Mouse (Mus musculus) neural tube, embryonic 12.5 days (tissue): ENCODE results near the gene Tsc2. TPM values are rescaled to one million over a fixed set of nuclear protein-coding genes. Genes with fewer than 3 reads are reported as not detected.

Experiments
- ATAC-seq: fragments of 200-750 bp; cut with Nextera tagmentation; 2 replicates; pipeline ENCODE4 v1.8.0; 2017; ENCODE audit warnings: low read depth, mild to moderate bottlenecking, moderate TSS enrichment, moderate library complexity; ENCODE audit not compliant: low FRiP score
- H3K27ac ChIP-seq: fragments of 300-500 bp; sonication (generic); 2 replicates; pipeline ENCODE4 v1.5.1; 2016
- H3K27me3 ChIP-seq: fragments of 300-500 bp; sonication (generic); replicated peaks from 2 replicates; pipeline ENCODE4 v1.6.1; 2016; ENCODE audit warnings: mild to moderate bottlenecking
- H3K36me3 ChIP-seq: fragments of 300-500 bp; sonication (generic); 2 replicates; pipeline ENCODE4 v1.6.1; 2016; ENCODE audit warnings: mild to moderate bottlenecking
- H3K4me1 ChIP-seq: fragments of 300-500 bp; sonication (generic); 2 replicates; pipeline ENCODE4 v1.6.1; 2016
- H3K4me2 ChIP-seq: fragments of 300-500 bp; sonication (generic); replicated peaks from 2 replicates; pipeline ENCODE4 v1.6.1; 2016; ENCODE audit warnings: mild to moderate bottlenecking
- H3K4me3 ChIP-seq: fragments of 300-500 bp; sonication (generic); 2 replicates; pipeline ENCODE4 v1.5.1; 2016
- H3K9ac ChIP-seq: fragments of 300-500 bp; sonication (generic); 2 replicates; pipeline ENCODE4 v1.6.1; 2016; ENCODE audit warnings: mild to moderate bottlenecking
- H3K9me3 ChIP-seq: fragments of 300-500 bp; sonication (generic); 2 replicates; pipeline ENCODE4 v1.6.1; 2016; ENCODE audit warnings: mild to moderate bottlenecking
- WGBS: fragments of 180-500 bp; shearing (Covaris S2); methylation state at CpG from one replicate; pipeline ENCODE4 v1.1.7; 2016; 5-methylcytosine and 5-hydroxymethylcytosine counted together
- polyA plus RNA-seq: library from polyadenylated mRNA; unstranded; fragments of >200 nt; fragmentation: Nextera tagmentation; extraction: Ambion mirVana; gene quantifications from 2 replicates; pipeline ENCODE4 v1.2.1, GENCODE M21; 2016

Tsc2 gene
- polyA plus RNA-seq, 1 experiment from 2014 or later: 66.5 TPM

DNA sequence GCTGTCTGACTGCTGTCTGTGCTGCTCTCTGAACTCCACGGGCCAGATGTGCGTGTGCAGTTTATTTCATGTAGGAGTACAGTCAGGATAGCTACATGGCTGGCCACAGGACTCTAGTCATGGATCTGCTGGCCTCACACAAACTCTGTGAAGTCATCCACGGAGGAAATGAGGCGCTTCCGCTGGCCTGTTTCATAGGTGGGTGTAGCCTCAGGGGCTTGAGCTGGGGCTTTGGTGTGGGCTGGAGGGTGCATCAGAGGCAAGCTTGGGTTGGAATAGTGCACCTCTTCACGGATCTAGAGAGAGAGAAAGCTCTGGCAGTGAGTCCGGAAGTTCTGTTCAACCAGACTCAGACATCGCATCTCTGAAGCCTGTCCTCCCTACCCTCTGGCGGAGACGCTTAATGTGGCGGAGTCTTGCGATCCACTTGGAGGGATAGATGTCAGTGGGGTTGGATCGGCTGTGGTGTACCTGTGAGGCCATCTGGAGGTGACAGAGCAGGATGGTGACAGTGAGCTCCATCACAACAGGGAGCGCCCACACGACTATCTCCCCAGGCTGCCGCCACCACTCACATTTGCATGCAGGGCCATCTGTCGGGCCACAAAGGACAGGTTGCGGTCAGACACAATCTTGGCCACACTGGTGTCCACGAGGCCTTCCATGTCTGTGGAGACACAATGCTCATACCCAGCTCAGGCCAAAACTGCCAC lies 35.8 kb downstream of the Tsc2 start:
- peaks cover 99% of the 10 kb centered on the region for H3K36me3 ChIP-seq
- ATAC-seq: no peak
- no peaks in the 10 kb centered on the region for H3K9me3 ChIP-seq
- 0 out of 2 replicates have a peak overlapping the region, but pooled peaks have one; percentile 7 for H3K9ac ChIP-seq
- WGBS: 93% methylated on average over 19 of the region's 19 CpGs
- H3K4me1 ChIP-seq: no peaks in the 10 kb centered on the region
- H3K4me2 ChIP-seq: no peak overlapping the region
- H3K4me3 ChIP-seq: no peak overlapping the region
- no peak overlapping the region for H3K27ac ChIP-seq
- no peaks in the 10 kb centered on the region for H3K27me3 ChIP-seq

DNA sequence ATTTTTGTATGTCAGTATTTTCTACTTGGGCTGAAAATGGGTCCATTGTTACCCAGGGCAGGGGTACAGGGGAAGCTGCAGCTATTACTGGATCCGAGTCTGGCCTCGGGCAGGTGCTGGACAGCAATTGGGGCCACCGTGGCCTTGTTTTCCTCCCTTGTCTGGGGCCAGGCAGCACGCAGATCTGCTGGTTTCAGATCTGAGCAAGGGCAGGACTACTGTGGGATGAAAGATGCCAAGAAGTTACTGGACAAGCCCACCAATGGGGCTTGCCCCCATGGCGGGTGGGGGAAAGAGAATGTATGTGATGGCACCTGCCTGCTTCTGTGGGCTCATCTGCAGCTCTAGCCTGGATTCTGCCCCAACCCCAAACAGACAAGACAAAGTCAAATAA lies 36.4 kb downstream of the Tsc2 start:
- WGBS: 84% methylated on average over 5 of the region's 5 CpGs
- Histone ChIP-seq H3K9ac (no peak overlapping the region), H3K36me3 (peaks cover 99% of the 10 kb centered on the region), H3K4me1 (no peaks in the 10 kb centered on the region), H3K4me3 (no peak overlapping the region), H3K27me3 (no peaks in the 10 kb centered on the region), H3K4me2 (no peak overlapping the region), H3K27ac (no peak overlapping the region), H3K9me3 (no peaks in the 10 kb centered on the region)
- ATAC-seq: no peak

DNA sequence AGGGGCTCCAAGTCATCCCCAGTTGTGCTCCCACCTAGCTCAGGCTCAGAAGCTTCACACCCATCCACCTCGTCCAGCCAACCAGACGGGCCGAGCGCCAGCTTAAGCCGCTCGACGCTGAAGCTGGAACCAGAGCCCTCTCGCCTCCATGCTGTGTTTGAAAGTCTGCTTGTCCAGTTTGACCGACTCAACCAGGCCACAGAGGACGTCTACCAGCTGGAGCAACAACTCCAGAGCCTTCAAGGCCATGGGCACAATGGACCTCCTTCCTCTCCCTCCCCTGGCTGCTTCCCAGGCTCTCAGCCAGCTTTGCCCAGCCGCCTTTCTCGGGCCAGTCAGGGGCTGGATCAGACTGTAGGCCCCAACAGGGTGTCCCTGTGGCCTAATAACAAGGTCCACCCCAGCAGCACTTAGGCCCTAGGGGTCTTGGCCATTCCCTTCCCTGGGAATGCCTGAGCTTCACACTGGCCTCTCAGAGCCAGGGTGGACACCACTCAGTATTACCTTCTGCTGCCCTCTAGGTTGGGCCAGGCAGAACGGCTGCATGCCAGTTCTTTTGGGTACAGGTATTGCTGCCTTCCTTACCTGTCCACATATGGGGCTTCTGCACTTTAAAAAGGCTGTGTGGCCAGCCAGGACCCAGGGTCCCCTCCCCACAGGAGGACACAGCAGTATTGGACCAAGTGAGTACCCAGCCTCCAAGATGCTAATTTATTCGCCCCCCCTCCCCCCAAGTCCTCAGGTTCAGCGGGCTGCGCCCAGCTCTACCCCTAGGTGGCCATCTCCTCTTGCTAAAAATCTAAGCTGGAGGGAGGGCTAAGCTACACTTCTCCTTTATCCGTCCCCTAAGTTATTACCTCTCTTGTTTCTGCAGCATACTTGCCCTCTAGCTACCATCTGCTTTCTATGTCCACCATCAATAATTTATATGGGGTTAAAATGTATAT lies 37.0 kb downstream of the Tsc2 start:
- Histone ChIP-seq H3K27ac (no peak overlapping the region), H3K4me2 (no peak overlapping the region), H3K27me3 (no peaks in the 10 kb centered on the region), H3K4me3 (no peak overlapping the region), H3K4me1 (no peaks in the 10 kb centered on the region), H3K9ac (no peak overlapping the region), H3K36me3 (peaks cover 99% of the 10 kb centered on the region), H3K9me3 (no peaks in the 10 kb centered on the region)
- ATAC-seq: no peak
- 80% methylated on average over 17 of the region's 17 CpGs for WGBS

DNA sequence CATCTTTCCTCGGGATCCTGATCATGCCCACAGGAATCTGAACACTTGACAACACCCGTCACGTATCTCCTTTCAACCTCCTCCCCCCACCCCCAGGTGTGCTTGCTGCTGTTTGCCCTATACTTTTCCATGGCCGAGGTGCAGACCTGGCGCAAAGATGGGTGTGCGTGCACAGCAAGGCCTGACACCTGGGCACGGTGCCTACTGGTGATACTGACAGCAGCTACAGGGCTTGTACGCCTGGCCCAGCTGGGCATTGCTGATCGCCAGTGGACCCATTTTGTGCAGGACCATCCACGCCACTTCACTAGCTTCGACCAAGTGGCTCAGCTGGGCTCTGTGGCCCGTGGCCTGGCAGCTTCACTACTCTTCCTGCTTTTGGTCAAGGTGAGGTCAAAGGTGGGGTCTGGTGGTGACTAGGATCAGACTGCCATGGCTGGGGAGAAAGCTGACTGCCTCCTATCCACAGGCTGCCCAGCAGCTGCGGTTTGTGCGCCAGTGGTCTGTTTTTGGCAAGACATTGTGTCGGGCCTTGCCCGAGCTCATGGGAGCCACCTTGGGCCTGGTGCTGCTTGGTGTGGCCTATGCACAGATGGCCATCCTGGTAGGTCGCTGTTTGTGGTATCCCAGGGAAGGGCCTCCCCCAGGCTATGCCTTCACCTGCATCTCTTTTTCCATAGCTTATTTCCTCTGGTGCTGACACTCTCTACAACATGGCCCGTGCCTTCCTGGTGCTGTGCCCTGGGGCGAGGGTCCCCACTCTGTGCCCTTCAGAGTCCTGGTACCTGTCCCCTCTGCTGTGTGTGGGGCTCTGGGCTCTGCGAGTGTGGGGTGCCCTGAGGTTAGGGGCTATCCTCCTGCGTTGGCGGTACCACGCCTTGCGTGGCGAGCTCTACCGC lies 38.2 kb downstream of the Tsc2 start:
- H3K36me3 ChIP-seq: peaks cover 95% of the 10 kb centered on the region

DNA sequence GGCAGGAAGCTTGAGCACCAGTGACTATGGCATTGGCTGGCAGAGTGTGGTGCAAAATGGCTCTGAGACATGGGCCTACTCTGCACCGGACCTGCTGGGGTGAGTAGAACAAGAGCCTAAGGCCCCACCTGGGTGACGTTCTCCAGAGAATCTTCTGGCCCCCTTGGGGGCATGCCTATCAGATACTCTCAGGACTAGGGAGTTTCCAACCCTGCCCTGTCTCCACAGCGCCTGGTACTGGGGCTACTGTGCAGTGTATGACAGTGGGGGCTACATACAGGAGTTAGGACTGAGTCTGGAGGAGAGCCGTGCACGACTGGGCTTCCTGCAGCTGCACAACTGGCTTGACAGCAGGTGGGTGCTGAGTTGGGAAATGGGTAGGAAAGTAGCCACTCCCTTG lies 39.2 kb downstream of the Tsc2 start:
- Histone ChIP-seq H3K4me3 (no peak overlapping the region), H3K27me3 (no peaks in the 10 kb centered on the region), H3K4me2 (no peak overlapping the region), H3K9me3 (no peaks in the 10 kb centered on the region), H3K27ac (no peak overlapping the region), H3K36me3 (peaks cover 91% of the 10 kb centered on the region), H3K4me1 (no peaks in the 10 kb centered on the region), H3K9ac (no peak overlapping the region)
- WGBS: 93% methylated on average over 5 of the region's 5 CpGs
- ATAC-seq: no peak

More for the DNA sequence above, 38.2 kb downstream of the Tsc2 start:
- WGBS: 95% methylated on average over 26 of the region's 26 CpGs
- no peak overlapping the region for H3K27ac ChIP-seq
- no peak for ATAC-seq
- H3K4me3 ChIP-seq: no peak overlapping the region
- H3K4me2 ChIP-seq: no peak overlapping the region
- H3K27me3 ChIP-seq: no peaks in the 10 kb centered on the region
- H3K9ac ChIP-seq: no peak overlapping the region
- no peaks in the 10 kb centered on the region for H3K4me1 ChIP-seq
- no peaks in the 10 kb centered on the region for H3K9me3 ChIP-seq

DNA sequence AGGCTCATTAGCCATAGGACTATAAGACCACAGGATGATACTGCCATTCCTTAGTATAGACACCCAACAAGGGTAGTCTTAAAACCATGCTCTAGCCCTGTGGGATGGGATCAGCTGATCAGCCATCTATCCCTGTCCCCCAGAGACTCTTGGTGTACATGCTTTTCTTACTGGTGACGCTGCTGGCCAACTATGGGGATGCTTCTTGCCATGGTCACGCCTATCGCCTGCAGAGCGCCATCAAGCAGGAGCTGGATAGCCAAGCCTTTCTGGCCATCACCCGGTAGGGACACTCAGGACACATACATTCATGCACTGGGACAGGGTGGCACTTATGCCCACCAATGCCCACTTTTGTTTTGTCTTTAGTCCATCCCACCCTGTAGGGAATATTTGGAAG lies 40.7 kb downstream of the Tsc2 start:
- WGBS: 97% methylated on average over 5 of the region's 5 CpGs
- H3K27me3 ChIP-seq: no peaks in the 10 kb centered on the region
- no peak overlapping the region for H3K4me2 ChIP-seq
- H3K9ac ChIP-seq: no peak overlapping the region
- H3K27ac ChIP-seq: no peak overlapping the region
- H3K36me3 ChIP-seq: peaks cover 90% of the 10 kb centered on the region
- H3K4me3 ChIP-seq: no peak overlapping the region
- H3K9me3 ChIP-seq: no peaks in the 10 kb centered on the region
- H3K4me1 ChIP-seq: no peaks in the 10 kb centered on the region
- no peak for ATAC-seq

DNA sequence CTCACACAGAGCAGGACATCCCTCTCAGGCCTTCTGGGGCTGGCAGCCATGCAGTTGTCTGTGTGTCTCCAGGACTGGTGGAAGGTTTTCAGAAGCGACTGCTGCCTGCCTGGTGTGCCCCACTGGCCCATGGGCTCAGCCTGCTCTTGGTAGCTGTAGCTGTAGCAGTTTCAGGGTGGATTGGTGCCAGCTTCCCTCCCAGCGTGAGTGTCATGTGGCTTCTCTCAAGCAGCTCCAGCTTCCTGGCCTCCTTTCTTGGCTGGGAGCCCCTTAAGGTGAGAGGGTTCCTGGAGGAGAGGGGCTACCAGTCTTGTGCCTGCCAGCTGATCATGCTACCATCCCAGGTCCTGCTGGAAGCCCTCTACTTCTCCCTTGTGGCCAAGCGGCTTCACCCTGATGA lies 41.5 kb downstream of the Tsc2 start:
- H3K4me1 ChIP-seq: no peaks in the 10 kb centered on the region
- 93% methylated on average over 3 of the region's 3 CpGs for WGBS
- no peak overlapping the region for H3K9ac ChIP-seq
- ATAC-seq: no peak
- H3K36me3 ChIP-seq: peaks cover 90% of the 10 kb centered on the region
- H3K27me3 ChIP-seq: no peaks in the 10 kb centered on the region
- H3K9me3 ChIP-seq: no peaks in the 10 kb centered on the region
- H3K4me3 ChIP-seq: no peak overlapping the region
- no peak overlapping the region for H3K27ac ChIP-seq
- H3K4me2 ChIP-seq: no peak overlapping the region

DNA sequence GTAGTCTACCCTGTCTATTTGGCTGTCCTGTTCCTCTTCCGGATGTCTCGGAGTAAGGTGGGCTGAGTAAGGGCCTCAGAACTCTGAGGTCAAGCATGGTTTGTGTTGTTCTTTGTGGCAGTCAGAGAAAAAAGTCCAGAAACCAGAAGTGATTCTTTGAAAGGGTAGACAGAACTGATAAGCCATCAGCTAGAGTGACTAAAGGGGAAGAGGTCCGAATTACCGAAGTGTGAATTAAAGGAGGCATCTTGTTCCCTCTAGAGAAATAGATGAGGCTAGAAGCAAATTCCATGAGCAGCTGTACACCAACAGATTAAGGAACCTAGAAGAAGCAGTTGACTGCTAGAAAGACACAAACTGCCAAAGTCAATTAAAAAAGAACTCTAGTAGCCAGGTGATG lies 45.9 kb downstream of the Tsc2 start:
- 96% methylated on average over 4 of the region's 4 CpGs for WGBS
- no peak for ATAC-seq
- H3K27ac ChIP-seq: no peak overlapping the region
- no peak overlapping the region for H3K9ac ChIP-seq
- no peak overlapping the region for H3K4me2 ChIP-seq
- H3K27me3 ChIP-seq: no peaks in the 10 kb centered on the region
- peaks cover 77% of the 10 kb centered on the region for H3K36me3 ChIP-seq
- H3K4me3 ChIP-seq: no peak overlapping the region
- H3K4me1 ChIP-seq: no peaks in the 10 kb centered on the region
- no peaks in the 10 kb centered on the region for H3K9me3 ChIP-seq

DNA sequence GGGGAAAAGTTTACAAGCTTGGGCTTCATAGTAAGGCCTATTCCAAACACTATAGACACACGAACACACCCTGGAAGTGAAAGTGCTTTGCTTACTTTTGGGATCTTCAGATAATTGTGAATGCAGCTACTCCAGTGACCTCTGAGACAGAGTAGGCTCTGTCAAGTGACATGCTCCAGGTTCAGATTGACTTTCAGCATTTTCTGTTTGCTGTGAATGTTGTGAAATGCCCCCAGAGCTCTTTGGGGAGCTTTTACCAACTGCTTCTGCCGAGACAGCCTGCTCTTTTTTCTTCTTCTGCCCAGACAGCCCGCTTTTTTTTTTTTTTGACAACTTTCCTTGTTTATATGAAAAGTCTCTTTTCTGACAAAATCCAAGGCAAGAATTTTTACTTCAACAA lies 47.9 kb downstream of the Tsc2 start:
- H3K27me3 ChIP-seq: no peaks in the 10 kb centered on the region
- H3K4me1 ChIP-seq: no peaks in the 10 kb centered on the region
- peaks cover 81% of the 10 kb centered on the region for H3K36me3 ChIP-seq
- no peak for ATAC-seq
- no peak overlapping the region for H3K9ac ChIP-seq
- 79% methylated on average over 3 of the region's 3 CpGs for WGBS
- H3K4me3 ChIP-seq: no peak overlapping the region
- H3K4me2 ChIP-seq: no peak overlapping the region
- H3K9me3 ChIP-seq: no peaks in the 10 kb centered on the region
- H3K27ac ChIP-seq: no peak overlapping the region

DNA sequence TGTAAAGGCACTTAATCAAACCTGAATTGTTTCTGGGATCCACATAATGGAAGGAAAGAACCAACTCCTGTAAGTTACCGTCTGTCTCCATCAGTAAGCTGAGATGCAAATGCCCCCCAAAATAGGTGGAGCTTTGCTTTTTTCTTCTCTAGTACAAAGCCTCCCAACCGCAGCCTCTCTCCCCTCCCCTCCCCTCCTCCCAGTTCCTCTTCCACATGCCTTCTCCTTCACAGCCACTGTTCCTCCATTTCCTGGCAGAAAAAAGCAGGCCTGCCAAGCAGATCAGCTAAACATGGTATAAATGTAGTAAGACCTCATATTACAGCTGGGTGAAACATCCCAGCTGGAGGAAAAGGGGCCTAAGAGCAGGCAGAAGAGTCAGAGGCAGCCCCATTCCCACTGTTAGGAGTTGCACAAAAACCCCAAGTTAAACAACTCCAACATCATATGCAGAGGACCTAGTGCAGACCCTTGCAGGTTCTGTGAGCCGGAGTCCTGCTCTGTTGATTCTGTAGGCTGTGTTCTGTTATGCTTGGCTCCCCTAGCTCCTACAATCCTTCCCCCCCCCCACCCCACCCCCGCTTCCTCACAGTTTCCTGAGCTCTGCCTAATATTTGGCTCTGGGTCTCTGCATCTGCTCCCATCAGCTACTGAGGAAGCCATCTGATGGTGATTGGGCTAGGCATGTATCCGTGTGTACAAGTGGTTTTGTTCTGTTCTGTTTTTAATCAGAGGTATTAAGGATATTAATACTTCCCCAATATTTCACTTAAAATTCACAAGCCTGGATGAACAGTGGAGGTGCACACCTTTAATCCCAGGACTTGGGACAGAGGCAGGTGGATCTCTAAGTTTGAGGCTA lies 48.6 kb downstream of the Tsc2 start:
- Histone ChIP-seq H3K4me2 (no peak overlapping the region), H3K4me1 (no peaks in the 10 kb centered on the region), H3K36me3 (peaks cover 84% of the 10 kb centered on the region), H3K27ac (no peak overlapping the region), H3K4me3 (no peak overlapping the region), H3K9me3 (no peaks in the 10 kb centered on the region), H3K9ac (no peak overlapping the region), H3K27me3 (no peaks in the 10 kb centered on the region)
- no peak for ATAC-seq
- WGBS: 73% methylated on average over 5 of the region's 5 CpGs

DNA sequence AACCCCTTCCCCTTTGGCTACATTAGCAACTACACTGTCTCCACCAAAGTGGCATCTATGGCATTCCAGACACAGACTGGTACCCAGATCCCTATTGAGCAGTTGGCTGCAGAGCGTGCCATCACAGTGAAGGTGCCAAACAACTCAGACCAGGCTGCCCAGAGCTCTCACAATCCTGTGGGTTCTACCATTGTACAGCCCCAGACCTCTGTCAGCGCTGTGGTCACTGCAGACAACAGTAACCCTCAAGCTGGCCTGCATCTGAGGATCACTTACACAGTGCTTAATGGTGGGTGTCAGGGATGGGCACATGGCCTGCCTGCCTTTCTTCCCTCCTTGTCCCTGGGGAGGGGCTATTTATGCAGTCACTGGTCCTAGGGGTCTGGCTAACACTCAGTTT lies 52.1 kb downstream of the Tsc2 start:
- WGBS: 98% methylated on average over 2 of the region's 2 CpGs
- no peak overlapping the region for H3K9ac ChIP-seq
- peaks cover 84% of the 10 kb centered on the region for H3K36me3 ChIP-seq
- ATAC-seq: no peak
- no peaks in the 10 kb centered on the region for H3K4me1 ChIP-seq
- H3K27ac ChIP-seq: no peak overlapping the region
- H3K9me3 ChIP-seq: no peaks in the 10 kb centered on the region
- H3K4me2 ChIP-seq: no peak overlapping the region
- H3K4me3 ChIP-seq: no peak overlapping the region
- H3K27me3 ChIP-seq: no peaks in the 10 kb centered on the region
